Mouse (Mus musculus): Measurements from ENCODE around the gene Krt39.

The Krt39 gene

GRCm38 (mm10) chr11:99469228-99469627, 51.9 kb downstream of the Krt39 start:
- no peak for DNase-seq

DNA sequence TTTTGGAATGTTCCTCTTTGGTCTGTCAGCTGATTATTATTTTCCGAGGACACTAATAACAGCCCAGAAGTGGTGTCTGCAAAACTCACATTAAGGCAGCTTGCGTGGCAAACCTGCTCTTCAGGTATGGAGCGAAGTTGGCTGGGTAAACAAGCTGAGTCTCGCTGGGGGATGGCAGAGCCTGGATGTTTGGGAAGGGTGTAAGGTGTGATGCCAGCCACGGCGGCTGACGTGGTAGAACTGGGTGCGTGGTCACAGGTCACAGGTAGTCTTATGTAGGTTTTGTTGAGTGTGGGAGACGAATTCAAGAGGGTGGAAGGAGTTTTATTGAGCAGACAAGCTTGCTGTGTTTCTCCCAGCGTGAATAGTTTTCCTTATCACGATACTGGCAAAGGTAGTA, 52.6 kb downstream of the Krt39 start:
- no peak for DNase-seq

DNA sequence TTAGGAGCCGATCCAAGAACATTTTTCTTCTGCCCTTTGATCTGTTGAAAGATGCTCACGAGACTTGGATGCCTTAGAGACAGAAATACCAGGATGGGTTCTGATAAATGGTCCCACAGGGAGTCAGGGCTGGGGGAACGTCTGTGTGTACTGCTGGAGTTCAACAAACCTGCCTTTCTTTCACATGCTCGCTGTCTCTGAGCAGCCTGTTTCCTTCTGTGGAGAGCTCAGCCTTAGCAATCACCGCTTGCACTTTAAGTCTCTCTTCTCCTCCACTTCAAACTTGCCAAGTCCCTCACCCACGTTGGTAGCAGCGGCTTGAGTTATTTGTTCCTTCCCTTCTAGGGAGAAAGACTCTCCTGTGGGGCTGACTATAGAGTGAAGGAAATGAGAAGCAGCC, 54.8 kb downstream of the Krt39 start:
- DNase-seq: no peak

DNA sequence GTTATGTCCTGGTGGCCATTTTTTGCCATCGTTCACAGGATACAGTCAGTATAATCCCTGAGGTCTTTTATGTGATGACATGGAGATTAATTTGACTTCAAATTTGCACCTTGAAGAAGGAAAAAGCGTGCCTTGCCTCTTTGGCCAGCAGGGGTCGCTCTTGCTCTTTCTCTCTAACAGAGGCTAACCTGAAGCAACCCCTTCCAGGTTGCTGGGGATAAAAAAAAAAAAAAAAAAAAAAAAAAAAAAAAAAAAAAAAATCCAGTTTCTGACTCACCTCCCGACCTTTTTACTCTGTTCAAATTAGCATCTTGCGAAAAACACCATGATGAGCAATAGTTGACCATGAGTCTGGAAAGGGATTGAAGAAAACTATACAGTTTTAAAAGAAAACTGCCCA, 56.3 kb downstream of the Krt39 start:
- DNase-seq: peak; percentile 75 to 77
